Mouse (Mus musculus) regulatory T cell (primary cell): ENCODE measurements at regions not wholly inside any gene's neighbourhood (a gene's known extent, or its start where the extent isn't known, plus 50 kb on each side); places are given as distances from the start of the nearest gene placed in this dataset.

Source experiments
- in situ Hi-C: fragments of 300-600 bp; cut with MboI, MseI; formaldehyde crosslinking; loops from one replicate; pipeline ENCODE4 v1.15.1; 2025; ENCODE audit warnings: high pct_unique_total_duplicates

DNA sequence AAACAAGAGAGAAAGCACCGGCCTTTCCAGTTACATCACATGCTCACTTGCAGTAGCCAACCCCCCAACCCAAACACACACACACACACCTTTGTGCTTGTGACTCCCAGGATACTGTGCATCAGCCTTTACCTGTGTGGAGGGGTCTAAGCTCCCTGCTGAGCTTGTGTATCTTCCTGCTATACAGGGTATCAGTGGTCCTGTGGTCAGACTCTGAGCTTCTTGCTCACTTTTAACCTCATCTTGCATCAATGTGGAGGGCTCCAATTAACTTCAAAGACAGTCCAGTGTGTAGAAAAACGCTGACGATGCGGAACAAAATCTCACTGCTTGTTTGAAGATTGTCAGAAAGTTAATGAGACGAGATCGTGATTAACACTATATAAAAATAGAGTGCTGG is 71.4 kb upstream of the Gypa start:
- in situ Hi-C loops, result no loop called here

DNA sequence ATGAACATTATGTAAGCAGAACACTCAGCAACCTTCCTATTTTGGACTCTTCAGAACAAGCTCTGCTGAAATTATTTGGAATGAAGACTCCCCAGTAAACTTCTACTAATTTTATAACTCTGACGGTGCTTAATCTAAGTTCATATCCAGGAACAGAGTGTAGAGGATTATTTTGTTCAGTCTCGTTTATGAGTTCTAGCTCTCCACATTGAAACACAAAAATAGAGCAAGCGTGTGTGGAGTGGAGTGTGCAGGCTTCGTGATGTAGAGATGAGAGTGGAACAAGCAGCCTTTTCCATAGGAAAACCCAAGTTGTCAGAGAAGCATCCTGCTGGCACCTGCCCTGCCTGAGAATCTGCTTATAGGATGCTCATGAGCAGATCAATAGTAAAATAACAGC is 77.5 kb upstream of the Gypa start:
- in situ Hi-C loops, result no loop called here

DNA sequence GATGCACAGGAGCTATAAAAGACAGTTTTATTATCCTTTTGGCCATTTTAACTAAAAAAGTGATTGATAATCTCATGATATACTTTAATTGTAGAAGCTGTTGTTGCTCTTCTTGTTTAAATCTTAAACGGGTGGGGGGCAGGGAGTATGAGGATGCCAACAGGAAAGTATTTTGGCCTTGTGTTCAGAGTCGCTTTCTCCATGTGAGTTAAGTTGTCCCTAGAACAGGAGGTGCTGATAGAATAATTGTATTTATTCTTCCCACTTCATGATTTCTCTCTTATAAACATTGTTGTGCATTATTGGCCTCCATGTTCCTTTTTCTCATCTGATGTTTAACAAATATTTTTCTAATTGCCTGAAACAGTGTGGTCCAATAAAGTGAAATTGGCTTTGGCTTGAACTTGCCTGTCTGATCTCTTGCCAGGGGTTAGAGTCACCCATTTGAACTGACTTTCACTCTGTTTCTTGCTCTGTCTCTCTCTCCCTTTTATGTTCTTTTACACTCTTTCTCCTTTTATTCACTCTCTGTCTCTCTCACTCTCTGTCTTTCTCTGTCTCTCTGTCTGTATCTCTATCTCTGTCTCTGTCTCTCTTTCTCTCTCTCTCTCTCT is 93.9 kb upstream of the Gypa start:
- in situ Hi-C loops, result loop anchor here (10.0 kb wide), 1 partner anchor 785 kb away; no protein-coding TSS in a partner anchor

DNA sequence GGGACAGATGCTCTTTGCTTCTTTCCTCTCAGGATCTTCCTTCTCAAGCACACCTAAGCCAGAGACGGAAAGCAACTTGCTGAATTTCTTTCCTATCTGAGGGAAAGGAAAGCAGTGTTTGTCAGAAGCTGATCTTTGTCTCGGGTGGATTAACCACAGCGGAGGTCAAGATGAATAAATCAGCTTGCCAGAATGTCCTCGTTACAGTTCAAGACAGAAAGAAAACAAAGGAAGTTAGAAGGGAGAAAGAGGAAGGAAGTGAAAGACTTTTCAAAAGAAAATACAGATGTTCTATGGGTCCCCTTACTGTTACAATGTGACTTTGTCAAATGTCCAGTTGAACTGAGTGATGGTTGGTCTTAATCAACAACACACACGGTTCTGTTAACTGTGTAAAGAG is 98.6 kb upstream of the Gypa start:
- in situ Hi-C loops, result no loop called here

DNA sequence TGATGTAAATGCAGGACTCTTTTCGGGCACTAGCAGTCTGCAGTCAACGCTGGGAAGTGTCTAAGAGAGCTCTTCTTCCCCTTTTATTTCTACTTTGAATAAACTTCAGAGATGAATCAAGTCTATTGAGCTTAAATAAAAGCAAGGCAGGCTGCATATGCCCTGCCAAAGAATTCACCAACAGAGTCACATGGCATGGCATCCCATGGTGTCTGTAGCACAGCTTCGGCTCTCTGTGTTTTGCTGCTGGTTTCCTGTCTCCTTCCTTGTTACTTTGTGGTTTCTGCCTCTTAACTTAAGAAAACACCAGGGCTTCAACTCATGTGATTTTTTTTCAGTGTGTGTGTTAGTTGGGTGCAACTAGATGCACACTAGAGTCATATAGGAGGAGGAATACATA is 100.5 kb upstream of the Gypa start:
- in situ Hi-C loops, result no loop called here

DNA sequence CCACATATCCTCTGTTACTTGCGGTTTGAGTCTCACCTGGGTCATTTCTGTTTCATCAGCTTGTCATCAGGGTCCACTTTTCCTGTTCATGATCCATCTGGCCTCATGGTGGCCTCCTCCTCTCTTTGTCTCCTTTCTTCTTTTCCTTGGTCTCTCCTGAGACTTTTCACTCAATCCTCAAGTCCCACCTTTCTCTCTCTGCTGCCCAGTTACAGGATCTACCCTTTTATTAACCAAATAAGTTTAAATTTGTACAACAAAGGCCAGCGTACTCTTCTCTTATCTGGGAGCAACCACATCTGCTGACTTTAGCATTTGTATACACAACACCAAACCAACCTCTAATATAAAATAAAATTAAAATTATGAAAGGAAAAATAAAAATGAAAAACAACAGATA is 124.4 kb upstream of the Gypa start:
- in situ Hi-C loops, result no loop called here

DNA sequence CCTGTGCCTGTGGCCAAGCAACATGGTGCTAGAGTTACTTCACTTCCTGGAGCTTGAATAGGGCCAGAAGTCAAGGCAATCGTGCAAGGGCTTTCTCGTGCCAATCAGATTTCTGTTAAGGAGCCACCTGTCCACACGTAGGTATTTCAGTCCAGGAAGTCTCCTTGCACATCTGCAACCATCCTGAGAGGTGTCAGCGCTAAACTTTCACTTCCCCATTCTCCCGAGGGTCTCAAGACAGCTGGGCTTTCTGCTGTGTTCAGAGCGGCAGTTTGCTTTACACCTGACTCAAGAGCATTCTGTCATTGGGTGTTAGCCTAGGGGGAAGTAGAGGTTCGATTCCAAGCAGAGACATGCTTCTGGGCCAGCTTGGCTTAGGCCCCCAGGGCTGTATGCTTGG is 129.5 kb upstream of the Gypa start:
- in situ Hi-C loops, result no loop called here

DNA sequence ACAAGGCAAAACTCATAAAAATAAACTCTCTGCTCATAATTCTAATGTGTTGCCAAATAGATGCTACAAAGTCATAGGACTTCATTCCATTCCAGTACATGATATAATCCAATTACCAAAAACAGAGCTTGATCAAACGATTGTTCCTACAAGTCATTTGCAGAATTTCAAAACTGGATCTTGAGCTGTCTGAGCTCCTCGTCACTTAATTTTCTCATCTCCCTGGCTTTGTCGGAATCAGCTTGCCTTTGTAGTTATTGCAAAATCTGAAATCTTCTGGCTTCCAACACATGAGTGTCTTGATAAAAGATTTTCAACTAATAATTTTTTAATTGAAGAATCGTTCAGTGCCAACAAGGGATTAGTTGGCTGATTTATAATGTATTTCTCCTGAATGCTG is 150.3 kb upstream of the Gypa start:
- in situ Hi-C loops, result no loop called here

DNA sequence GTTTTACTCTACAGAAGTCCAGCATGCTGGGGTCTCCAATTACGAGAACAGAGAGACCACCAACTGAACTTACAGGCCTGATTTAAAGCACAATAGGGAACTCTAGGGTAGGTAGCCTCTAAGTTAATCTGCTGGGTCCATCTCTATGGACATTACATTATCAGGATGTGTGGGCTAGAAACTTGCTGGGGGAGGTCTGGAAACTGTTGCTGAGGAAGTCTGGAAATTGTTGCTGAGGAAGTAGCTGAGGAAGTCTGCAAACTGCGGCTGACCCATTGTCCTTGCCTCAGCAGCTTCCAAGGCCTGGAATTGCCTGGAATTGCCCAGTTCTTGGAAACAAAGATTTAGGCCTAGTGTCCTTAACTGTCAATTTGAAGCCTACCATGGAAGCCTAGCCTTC is 155.7 kb upstream of the Gypa start:
- in situ Hi-C loops, result no loop called here

DNA sequence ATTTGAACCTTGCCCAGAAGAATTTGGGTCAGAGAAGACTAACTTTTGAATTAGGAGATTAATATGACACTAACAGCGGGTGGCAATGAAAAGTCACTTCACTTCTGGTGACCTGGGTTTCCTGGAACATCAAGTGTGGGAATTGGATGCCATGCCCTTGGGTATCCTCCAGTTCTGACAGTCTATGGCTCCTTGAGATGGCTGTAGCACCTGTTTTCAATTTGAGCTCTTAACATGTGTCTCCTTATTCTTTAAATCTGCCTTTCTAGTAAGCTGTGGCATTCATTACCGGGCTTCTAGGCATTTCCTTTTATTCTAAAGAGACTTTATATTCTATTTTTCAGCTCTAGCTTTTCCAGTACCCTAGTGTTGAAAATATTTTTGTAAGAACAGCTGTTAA is 164.9 kb upstream of the Gypa start:
- in situ Hi-C loops, result no loop called here

DNA sequence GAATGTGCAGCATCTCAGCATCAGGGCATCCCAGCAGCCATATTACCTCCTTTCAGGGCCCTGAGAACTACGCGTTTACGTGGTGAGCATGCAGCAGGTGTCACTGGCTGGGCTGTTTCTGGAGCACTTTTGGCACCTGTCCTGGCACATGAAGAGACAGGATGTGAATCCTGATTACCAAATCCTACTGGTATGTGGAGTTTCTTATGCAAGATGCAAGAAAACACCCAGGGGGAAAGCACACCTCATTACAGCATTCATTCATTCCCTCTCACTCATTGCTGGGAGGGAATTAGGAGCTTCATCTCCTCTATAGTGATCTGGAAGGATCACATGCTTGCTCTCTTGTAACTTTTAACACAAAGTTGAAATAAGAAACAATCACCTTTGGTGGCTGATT is 167.7 kb upstream of the Gypa start:
- in situ Hi-C loops, result no loop called here

DNA sequence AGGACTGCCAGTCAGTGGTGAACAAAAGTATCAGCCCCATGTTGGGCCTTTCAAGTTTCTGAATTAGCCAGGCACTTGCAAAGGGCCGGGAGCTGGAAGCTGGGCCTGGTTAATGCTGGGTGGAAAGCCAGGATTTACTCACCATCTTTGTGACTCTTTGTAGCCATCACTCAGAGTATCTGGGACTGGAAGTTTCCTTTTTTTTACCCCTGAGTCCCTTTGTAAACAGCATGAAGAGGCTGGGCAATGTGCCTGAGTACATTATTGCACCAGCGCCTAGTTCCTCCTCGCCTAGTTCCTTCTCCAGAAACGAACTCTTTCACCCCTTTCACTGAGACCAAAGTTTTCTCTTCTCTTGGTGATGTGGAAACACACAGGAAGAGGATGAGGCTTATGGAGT is 168.4 kb upstream of the Gypa start:
- in situ Hi-C loops, result no loop called here

DNA sequence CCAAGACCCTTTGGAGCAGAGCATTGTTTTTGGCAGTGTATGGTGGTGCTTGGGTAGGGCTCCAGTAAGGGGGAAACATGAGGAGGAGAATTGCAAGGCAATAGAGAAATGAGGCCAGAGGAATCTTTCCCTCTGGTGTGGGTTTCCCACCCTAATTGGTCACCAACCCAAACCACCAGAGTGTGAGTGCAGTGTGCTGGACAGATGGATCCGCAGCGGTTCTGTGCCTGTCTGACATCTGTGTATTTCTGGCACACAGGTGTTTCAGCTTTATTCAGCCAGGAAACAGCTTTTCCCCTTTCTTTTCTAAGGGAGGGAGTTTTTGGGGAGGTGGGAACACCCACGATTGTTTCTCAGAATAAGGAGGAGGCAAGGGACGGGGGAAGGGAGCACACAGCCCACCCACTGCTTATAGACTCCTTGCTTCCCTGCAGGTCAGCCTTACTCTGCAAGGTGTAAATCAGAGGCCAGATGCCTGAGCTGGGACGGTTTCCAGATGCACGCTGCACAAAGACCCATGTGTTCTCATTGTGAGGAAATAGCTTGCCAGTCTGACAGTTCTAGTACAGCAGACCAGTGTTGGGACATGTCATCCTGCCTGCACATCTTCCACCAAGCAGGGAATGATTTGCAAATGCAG is 175.2 kb upstream of the Gypa start:
- in situ Hi-C loops, result no loop called here

DNA sequence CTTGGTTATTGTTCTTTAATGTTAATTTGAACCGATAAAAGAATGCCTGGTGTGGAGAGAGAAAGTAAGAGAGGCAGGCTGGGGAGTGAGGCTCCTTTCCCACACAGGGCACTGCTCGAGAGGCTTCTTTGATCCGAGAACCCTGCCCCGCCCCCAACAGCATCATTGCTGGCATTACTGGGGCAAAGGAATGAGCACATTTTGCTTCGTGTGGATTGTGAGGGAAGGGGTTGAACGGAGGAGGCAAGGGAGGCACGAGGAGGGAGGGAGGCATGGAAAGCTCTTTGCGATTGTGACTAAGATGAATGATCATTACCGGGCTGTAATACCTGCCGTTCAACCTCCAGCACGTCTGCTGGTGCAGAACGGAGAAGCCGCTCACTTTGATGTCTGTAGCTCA is 178.2 kb upstream of the Gypa start:
- in situ Hi-C loops, result no loop called here

DNA sequence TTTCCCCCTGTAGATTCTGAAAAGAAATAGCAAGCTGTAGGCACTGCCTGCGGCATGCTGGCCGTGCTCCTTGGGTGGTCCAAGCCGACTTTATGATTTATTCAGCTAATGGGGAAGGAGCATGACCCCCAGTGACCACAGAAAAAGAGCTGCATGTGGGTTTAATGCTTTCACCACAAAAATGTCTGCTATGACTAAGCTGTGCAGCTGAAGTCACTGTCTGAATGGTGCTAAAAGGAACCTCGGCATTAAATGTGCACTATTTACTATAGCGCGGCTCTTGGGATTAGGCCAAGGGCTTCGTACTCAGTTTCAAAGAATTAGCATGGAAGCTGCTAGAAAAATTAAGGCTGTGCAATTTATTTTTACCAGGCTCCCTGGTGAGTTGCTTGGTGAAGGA is 178.8 kb upstream of the Gypa start:
- in situ Hi-C loops, result no loop called here

DNA sequence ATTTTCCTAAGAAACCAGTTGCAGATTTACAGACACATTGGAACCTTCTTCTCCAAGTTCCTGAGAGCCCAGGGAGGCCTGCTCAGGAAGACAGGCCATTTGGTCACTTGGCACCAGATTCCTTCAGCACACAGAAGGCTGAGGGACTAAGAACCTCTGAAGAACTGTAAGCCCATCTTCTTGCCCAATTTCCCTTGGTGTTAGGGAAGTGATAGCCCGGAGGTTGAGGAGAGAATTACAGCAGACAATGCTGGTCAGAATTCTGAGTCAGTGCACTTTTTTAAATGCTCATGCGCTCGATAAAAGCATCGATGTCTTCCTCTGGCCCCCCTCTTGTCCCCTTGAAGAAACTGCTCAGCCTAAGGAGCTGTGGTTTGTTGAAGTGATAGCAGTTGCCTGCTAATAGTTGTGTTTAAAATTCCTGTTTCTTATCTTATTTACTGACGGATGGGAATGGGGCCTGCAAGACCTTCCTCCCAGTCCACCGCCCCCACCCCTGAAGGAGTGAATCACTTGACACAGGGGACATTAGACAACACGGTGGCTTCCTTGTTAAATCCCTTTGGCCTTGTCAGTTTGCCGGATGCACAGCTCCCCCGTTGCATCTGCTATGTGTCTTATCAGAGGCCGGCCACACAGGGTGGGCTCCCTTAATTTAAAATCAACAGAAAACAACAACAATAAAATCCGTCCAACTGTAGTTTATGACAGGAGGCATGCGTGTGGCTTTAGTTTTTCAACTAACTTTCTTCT is 179.5 kb upstream of the Gypa start:
- in situ Hi-C loops, result no loop called here

DNA sequence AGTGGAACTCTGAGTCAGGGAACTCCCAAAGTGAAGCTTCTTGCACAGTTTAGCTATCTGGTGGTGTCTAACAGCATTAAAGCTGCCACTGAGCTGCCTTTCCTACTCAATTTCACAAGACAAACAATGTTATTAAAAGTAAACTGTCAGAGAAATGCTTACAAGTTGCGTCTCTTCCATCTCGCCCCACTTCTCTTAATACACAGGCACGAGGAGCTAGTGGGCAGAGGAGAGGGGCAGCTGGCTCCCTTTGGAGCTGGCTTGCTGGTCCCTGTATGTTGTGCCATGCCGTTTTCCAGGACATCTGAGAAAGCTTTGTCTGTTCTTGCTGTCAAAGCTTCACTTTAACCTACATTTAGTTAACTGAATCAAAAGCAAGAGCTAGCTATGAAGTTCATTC is 185.8 kb upstream of the Gypa start:
- in situ Hi-C loops, result no loop called here

DNA sequence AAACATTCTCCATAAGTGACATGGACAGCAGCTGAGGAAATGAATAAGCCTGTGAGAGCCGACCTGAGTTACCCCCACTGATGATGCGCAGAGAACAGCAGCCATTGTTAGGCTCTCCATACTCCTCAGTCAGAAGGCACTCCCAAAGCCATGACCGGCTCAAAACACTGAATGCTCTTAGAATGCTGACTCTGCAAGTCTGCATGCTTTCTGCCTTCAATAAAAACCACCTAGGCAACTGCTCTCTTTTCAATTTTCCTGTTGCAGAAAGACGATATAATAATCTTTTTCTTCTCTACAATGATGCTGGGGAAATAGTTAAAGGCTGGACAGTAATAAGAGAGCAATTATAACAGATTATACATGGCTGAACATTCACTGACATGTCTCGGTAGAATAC is 195.0 kb upstream of the Gypa start:
- in situ Hi-C loops, result no loop called here

DNA sequence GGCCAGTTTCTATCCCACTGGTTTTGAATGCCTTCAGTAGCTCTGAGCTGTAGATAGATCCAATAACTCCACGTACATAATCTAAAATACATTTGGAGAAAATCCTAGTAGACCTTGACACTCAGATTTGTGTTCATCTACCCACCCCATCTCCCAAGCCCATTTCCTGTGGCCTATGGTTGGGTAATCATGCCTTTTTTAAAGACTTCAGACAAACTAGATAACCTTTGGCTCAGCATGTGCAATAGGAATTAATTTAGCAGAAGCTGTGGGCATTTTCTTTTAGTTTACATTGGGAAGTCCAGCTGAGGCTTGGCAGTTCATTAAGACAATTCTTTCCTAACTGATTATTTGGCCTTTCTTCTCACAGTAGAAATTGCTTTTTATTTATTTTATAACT is 203.3 kb upstream of the Gypa start:
- in situ Hi-C loops, result no loop called here

DNA sequence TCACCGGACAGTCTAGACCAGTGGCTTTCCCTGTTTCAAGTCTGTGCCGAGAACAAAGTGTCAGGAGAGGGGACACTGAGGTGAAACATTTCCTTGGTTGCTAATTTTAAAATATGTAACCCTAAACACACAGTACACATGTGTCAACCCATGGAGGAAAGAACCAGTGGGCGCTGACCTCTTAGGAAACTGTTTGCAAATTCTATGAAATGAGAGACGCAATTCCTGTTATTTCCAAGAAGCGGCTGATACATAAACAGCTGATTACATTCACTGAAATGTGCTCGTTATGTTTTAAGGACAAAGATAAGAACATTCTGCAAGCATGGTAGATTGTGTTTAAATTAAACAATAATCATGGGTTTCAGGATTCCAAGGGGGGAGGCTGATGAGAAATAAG is 204.3 kb upstream of the Gypa start:
- in situ Hi-C loops, result no loop called here

DNA sequence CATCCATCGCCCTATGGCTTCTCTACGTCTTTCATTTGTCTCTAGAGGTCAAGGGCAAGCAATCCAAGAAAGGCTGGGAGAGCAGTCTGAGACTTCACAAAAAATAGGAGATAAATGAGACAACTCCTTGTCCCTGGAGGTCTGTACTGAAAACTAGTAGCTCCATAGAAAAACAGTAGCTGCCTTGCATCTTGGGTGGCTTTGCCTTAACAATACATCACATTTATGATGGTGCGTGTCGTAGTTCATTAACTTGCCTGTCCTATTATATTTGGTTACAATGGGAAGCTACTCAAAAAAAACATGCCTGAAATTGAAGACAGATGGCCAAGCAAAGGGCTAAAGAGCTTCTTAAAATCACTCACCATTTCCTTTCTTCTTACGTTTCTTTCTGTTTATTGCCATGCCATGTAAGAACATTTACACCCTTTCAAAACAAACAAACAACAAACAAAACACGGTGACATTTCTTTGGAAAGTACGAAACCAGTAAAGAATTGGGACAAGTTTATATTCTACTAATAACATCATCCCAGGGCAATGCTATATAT is 211.2 kb upstream of the Hhip start:
- in situ Hi-C loops, result no loop called here

DNA sequence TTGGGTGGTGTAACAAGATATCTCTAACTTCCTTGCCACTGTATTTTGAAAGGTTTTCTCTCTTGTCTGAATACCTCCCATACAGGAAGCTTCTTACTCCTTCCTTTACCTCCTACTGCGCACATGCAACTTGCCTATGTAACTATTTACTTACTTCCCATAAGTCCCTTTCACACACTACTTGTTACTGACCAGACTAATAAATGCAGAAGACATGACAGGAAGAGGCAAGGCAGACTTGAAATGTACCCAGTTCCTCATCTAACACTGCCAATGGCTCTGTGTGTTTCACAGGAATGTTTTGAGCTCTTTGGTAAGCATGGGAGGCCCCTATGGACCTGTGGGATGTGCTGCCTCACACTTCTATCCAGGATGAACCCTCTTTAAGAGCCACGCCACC is 207.1 kb upstream of the Hhip start:
- in situ Hi-C loops, result no loop called here

DNA sequence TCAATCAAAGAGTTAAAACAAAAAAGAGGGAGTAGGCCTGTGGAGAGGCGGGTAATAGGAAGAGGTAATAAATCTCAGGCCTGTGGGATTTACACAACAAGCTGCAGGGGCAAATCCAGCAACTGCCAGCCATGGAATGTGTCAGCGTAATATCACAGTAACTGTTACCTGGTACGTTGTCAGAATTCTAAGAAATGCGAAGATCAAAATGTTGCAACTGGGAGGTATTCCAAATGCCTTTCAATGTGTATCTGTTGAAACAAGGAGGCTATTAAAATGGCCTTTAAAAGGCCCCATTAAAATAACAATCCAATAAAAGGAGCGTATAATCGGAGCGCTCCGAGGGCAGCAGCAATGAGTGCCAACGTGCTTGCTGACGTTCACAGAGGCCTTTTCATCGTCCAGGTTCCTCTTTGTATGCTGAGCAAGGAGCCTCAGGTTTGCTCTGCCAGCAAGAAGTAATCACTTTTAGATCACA is 205.7 kb upstream of the Hhip start:
- in situ Hi-C loops, result no loop called here
